Mouse (Mus musculus) splenic B cell, adult 2 months (primary cell): Measurements from ENCODE around the gene Rpl27.

Source experiments
- DNase-seq: peaks from one replicate; pipeline ENCODE4 v3.0.0-alpha.2; 2011; ENCODE audit warnings: low read depth, low spot score
- H3K27me3 ChIP-seq: 2 replicates; pipeline ENCODE4 v1.6.1; 2012; ENCODE audit warnings: mild to moderate bottlenecking, low read length, moderate library complexity, mixed read lengths; ENCODE audit not compliant: control insufficient read depth, poor library complexity, insufficient read depth, severe bottlenecking
- H3K36me3 ChIP-seq: 2 replicates; pipeline ENCODE4 v1.6.1; 2012; ENCODE audit warnings: mild to moderate bottlenecking, low read length, moderate library complexity, mixed read lengths; ENCODE audit not compliant: control insufficient read depth, poor library complexity, insufficient read depth, severe bottlenecking

The Rpl27 gene

DNA sequence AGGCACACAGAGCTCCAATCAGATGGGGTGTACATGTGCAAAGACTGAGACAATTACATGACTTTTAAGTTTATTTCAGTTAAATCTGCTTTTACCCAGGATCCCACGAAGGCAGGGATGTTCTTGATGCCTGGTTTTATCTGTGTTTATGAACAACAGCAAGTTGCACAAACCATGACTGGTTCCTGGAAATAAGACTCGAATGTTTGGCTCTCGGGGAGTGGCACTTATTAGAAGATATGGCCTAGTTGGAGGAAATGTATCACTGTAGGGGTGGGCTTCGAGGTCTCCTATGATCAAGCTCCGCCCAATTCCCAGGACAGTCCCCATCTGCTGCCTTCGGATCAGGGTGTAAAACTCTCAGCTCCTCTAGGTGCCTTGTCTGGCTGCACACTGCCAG is 44.0 kb downstream of the Rpl27 start:
- H3K27me3 ChIP-seq, result no peaks in the 10 kb centered on the region
- no peaks in the 10 kb centered on the region for H3K36me3 ChIP-seq
- no peak for DNase-seq
